Mouse (Mus musculus): ENCODE measurements around the gene Smim27. TPM values are rescaled to one million over a fixed set of nuclear protein-coding genes. Genes with fewer than 3 reads are reported as not detected.
A peak's percentile ranks its signal among the peaks of the same experiment; 100 is the strongest.

Gene Smim27
- total and polyA plus RNA-seq, 3 experiments: 9.2 to 14.1 (median 9.9) TPM

DNA sequence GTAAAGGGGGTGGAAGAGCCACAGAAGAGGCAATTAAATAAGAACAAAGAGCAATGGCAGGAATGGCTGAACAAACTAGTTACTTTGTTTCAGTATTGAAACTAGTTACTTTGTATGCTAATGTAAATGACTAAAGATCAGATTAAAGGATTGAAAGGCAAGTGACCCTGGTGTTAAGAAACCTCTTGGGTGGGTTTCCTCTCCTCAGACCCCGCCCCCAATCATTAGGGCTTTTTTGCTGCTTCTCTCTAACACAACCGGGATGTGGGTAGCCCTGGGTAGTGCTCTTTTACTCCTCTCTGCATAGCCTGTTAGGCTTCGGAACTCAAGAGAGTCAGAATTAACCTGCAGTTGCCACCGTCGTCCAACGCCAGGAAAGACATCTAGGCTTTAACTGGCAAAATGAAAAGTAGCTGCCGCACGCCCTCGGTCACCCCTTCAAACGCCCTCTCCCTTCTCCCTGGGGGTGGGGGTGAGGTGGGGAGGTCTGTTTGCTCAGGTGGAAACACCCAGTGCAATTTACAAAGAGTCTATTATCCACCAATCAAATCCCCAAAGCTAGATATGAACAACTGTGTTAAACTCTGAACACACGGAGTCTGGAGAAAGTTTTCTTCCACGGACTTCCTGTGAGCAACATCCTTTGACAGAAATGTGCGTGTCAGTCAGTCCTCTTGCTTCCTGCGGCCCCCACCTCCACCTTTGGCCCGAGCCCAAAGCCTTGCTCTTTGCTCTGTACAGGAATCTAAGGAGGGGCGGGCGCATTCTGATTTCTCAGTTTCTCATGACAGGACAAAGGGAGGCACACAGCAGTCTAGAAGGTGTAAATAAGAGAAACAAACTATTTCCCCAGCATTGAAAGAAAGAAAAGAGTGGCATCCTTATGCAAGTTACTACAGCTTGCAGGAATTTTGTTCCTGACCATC lies 30.6 kb upstream of the Smim27 start:
- Histone ChIP-seq H3K9me3 (replicated peaks) (no peaks in the 10 kb centered on the region), H3K36me3 (replicated peaks) (peaks cover 2% of the 10 kb centered on the region), H3K4me1 (ENCODE audit: insufficient read depth, low read depth, low read length) (peaks cover 27% of the 10 kb centered on the region), H3K4me3 (ENCODE audit: low read depth, low read length) (peak overlapping the region; percentile 71), H3K27me3 (ENCODE audit: insufficient read depth, low read length) (peaks cover 7% of the 10 kb centered on the region; the same call in 1 of the 2 replicates)
- ATAC-seq (ENCODE audit: extremely low read depth, insufficient number of reproducible peaks, low FRiP score, poor library complexity, severe bottlenecking) (no peak), DNase-seq (ENCODE audit: low spot score) (peak; percentile 6)
- TF ChIP-seq CTCF (IDR thresholded peaks at IDR 0.05; ENCODE audit: low read depth, low read length) (no peak), TAL1 (conservative IDR thresholded peaks at IDR 0.05; ENCODE audit: low read depth, low read length) (no peak), GATA1 (IDR thresholded peaks at IDR 0.05; ENCODE audit: borderline replicate concordance, low read length) (no peak), POLR2AphosphoS5 (IDR thresholded peaks at IDR 0.05; ENCODE audit: insufficient replicate concordance, low read depth, low read length) (no peak), GATA2 (IDR thresholded peaks at IDR 0.05; ENCODE audit: borderline replicate concordance, low read depth, low read length) (no peak)

DNA sequence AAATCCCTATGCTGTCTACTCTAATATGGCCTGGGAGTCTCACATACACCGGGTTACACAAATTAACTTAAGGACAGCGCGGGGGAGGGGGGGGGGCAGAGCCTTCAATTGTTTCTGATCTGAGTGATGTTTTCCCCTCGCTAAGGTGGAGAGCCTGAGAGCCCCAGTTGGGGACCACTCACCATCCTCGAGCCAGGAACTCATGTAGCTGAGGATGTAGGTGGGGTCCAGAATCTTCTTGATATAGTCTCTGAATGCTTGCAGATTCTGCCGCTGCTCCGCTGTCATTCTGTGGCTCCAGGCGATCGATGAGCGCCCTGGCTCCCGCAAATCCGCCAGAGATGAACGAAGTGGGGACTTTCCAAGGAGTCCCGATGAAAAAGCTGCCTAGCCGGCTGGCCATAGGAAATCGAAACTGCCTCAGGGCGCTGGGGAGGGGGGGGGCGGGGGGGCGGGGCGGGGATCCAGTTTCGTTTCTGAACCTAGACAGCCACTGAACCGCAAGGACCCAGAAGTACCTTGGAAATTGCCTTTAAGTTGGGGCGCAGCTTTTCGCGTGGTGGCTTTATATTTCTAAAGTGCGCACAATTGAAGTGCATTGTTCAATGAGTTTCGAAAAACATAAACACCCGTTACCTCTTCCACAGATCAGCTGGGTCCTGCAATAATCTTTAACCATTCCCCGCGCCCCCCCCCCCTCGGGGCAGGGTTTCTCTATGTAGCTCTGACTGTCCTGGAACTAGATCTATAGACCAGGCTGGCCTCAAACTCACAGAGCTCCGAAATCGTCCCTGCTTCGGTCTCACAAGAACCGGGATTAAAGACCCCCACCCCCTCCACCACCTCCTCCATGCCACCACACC lies 29.7 kb upstream of the Smim27 start, which contains the start of gene Ddx58:
Gene Ddx58 (minus strand): TSS at position 420 of the 863 bp plus-strand sequence.
- Histone ChIP-seq H3K36me3 (replicated peaks) (peaks cover 2% of the 10 kb centered on the region), H3K4me3 (ENCODE audit: low read depth, low read length) (peak within 1 kb of the TSS; percentile 71), H3K4me1 (ENCODE audit: insufficient read depth, low read depth, low read length) (peaks cover 27% of the 10 kb centered on the region), H3K9me3 (replicated peaks) (no peaks in the 10 kb centered on the region), H3K27me3 (ENCODE audit: insufficient read depth, low read length) (peaks cover 7% of the 10 kb centered on the region; the same call in 1 of the 2 replicates)
- DNase-seq (ENCODE audit: low spot score) (peak; percentile 16), ATAC-seq (ENCODE audit: extremely low read depth, insufficient number of reproducible peaks, low FRiP score, poor library complexity, severe bottlenecking) (no peak)
- TF ChIP-seq POLR2AphosphoS5 (IDR thresholded peaks at IDR 0.05; ENCODE audit: insufficient replicate concordance, low read depth, low read length): no peak
- TF ChIP-seq TAL1 (conservative IDR thresholded peaks at IDR 0.05; ENCODE audit: low read depth, low read length): no peak
- no peak for TF ChIP-seq GATA2 (IDR thresholded peaks at IDR 0.05; ENCODE audit: borderline replicate concordance, low read depth, low read length)
- TF ChIP-seq CTCF (IDR thresholded peaks at IDR 0.05; ENCODE audit: low read depth, low read length): no peak
- TF ChIP-seq GATA1 (IDR thresholded peaks at IDR 0.05; ENCODE audit: borderline replicate concordance, low read length): no peak

DNA sequence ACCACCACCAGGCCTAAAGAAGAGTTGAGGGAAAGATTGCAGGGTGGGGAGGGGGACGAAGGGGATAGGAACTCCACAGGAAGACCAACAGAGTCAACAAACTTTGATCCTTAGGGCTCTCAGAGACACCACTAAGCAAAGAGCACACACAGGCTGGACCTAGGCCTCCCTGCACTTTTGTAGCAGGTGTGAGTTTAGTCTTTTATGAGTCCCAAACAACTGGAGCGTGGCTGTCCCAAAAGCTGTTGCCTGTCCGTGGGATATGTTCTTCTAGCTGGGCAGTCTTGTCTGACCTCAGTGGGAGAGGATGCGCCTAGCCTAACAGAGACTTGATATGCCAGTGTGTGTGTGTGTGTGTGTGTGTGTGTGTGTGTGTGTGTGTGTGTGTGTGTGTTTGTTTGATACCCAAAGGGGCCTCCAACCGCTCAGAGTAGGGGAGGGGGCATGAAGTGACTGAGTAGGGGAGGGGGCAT lies 29.1 kb upstream of the Smim27 start:
- Histone ChIP-seq H3K4me1 (ENCODE audit: insufficient read depth, low read depth, low read length) (peaks cover 24% of the 10 kb centered on the region), H3K27me3 (ENCODE audit: insufficient read depth, low read length) (0 out of 2 replicates have a peak, but pooled peaks cover 3% of the 10 kb centered on the region), H3K4me3 (ENCODE audit: low read depth, low read length) (peak overlapping the region; percentile 71; the same call in 1 of the 2 replicates), H3K9me3 (replicated peaks) (no peaks in the 10 kb centered on the region), H3K36me3 (replicated peaks) (no peaks in the 10 kb centered on the region)
- TF ChIP-seq POLR2AphosphoS5 (IDR thresholded peaks at IDR 0.05; ENCODE audit: insufficient replicate concordance, low read depth, low read length): no peak
- no peak for TF ChIP-seq CTCF (IDR thresholded peaks at IDR 0.05; ENCODE audit: low read depth, low read length)
- TF ChIP-seq GATA1 (IDR thresholded peaks at IDR 0.05; ENCODE audit: borderline replicate concordance, low read length): no peak
- TF ChIP-seq TAL1 (conservative IDR thresholded peaks at IDR 0.05; ENCODE audit: low read depth, low read length): no peak
- no peak for TF ChIP-seq GATA2 (IDR thresholded peaks at IDR 0.05; ENCODE audit: borderline replicate concordance, low read depth, low read length)
- ATAC-seq (ENCODE audit: extremely low read depth, insufficient number of reproducible peaks, low FRiP score, poor library complexity, severe bottlenecking): no peak
- no peak for DNase-seq (ENCODE audit: low spot score)

DNA sequence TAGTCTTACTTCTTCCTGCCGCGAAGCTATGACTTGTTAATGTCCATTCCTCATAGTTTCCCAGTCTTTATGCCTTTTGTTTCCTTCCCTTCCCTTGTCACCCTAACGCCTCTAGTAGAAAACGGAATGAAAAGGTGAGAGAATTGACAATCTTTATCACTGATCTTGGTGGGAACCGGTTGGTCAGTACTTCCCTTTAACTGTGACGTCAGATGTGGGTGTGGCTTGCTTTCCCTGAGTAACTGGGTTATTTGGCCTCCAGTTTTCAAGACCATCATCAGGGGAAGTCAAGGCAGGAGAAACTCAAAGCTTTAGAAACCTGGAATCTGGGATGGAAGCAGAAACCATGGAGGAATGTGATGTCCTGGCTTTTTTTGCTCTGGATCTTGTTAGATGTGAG lies 27.5 kb upstream of the Smim27 start:
- DNase-seq (ENCODE audit: low spot score): no peak
- TF ChIP-seq TAL1 (conservative IDR thresholded peaks at IDR 0.05; ENCODE audit: low read depth, low read length) (no peak), POLR2AphosphoS5 (IDR thresholded peaks at IDR 0.05; ENCODE audit: insufficient replicate concordance, low read depth, low read length) (no peak), GATA2 (IDR thresholded peaks at IDR 0.05; ENCODE audit: borderline replicate concordance, low read depth, low read length) (no peak), CTCF (IDR thresholded peaks at IDR 0.05; ENCODE audit: low read depth, low read length) (no peak), GATA1 (IDR thresholded peaks at IDR 0.05; ENCODE audit: borderline replicate concordance, low read length) (no peak)
- Histone ChIP-seq H3K27me3 (ENCODE audit: insufficient read depth, low read length) (0 out of 2 replicates have a peak, but pooled peaks cover 2% of the 10 kb centered on the region), H3K4me1 (ENCODE audit: insufficient read depth, low read depth, low read length) (peaks cover 23% of the 10 kb centered on the region), H3K4me3 (ENCODE audit: low read depth, low read length) (no peak overlapping the region), H3K36me3 (replicated peaks) (no peaks in the 10 kb centered on the region), H3K9me3 (replicated peaks) (no peaks in the 10 kb centered on the region)
- ATAC-seq (ENCODE audit: extremely low read depth, insufficient number of reproducible peaks, low FRiP score, poor library complexity, severe bottlenecking): no peak

DNA sequence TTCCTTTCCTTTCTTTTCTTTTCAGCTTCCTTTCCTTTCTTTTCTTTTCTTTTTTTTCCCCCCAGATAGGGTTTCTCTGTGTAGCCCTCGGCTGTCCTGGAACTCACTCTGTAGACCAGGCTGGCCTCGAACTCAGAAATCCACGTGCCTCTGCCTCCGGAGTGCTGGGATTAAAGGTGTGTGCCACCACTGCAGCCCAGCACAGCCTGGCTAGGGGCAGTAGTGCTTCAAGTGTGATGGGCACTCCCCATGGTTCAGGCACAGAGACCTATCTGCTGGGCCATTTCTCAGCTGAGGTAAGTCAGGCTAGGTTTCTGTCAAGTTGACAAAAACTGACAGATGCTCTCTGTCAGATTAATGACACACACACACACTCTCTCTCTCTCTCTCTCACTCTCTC lies 26.4 kb upstream of the Smim27 start:
- DNase-seq (ENCODE audit: low spot score) (no peak), ATAC-seq (ENCODE audit: extremely low read depth, insufficient number of reproducible peaks, low FRiP score, poor library complexity, severe bottlenecking) (no peak)
- TF ChIP-seq POLR2AphosphoS5 (IDR thresholded peaks at IDR 0.05; ENCODE audit: insufficient replicate concordance, low read depth, low read length) (no peak), CTCF (IDR thresholded peaks at IDR 0.05; ENCODE audit: low read depth, low read length) (no peak), GATA2 (IDR thresholded peaks at IDR 0.05; ENCODE audit: borderline replicate concordance, low read depth, low read length) (no peak), TAL1 (conservative IDR thresholded peaks at IDR 0.05; ENCODE audit: low read depth, low read length) (no peak), GATA1 (IDR thresholded peaks at IDR 0.05; ENCODE audit: borderline replicate concordance, low read length) (no peak)
- Histone ChIP-seq H3K4me1 (ENCODE audit: insufficient read depth, low read depth, low read length) (peaks cover 23% of the 10 kb centered on the region), H3K4me3 (ENCODE audit: low read depth, low read length) (no peak overlapping the region), H3K27me3 (ENCODE audit: insufficient read depth, low read length) (0 out of 2 replicates have a peak, but pooled peaks cover 2% of the 10 kb centered on the region), H3K9me3 (replicated peaks) (no peaks in the 10 kb centered on the region), H3K36me3 (replicated peaks) (no peaks in the 10 kb centered on the region)
